Mouse (Mus musculus) intestine, embryonic 15.5 days (tissue): ENCODE data around the gene Rreb1. TPM values are rescaled to one million over a fixed set of nuclear protein-coding genes. Genes with fewer than 3 reads are reported as not detected.
A peak's percentile ranks its signal among the peaks of the same experiment; 100 is the strongest.

Experiments
- ATAC-seq: fragments of 200-750 bp; cut with Nextera tagmentation; 2 replicates; pipeline ENCODE4 v1.8.0; 2017; ENCODE audit warnings: moderate TSS enrichment, moderate library complexity
- H3K27ac ChIP-seq: fragments of 300-500 bp; sonication (generic); 2 replicates; pipeline ENCODE4 v1.5.1; 2015; ENCODE audit warnings: mild to moderate bottlenecking, inconsistent platforms
- H3K27me3 ChIP-seq: fragments of 300-500 bp; sonication (generic); replicated peaks from 2 replicates; pipeline ENCODE4 v1.6.1; 2015; ENCODE audit warnings: inconsistent platforms
- H3K36me3 ChIP-seq: fragments of 300-500 bp; sonication (generic); 2 replicates; pipeline ENCODE4 v1.6.1; 2015; ENCODE audit warnings: inconsistent platforms
- H3K4me1 ChIP-seq: fragments of 300-500 bp; sonication (generic); replicated peaks from 2 replicates; pipeline ENCODE4 v1.6.1; 2015; ENCODE audit warnings: inconsistent platforms
- H3K4me2 ChIP-seq: fragments of 300-500 bp; sonication (generic); replicated peaks from 2 replicates; pipeline ENCODE4 v1.6.1; 2015; ENCODE audit warnings: mild to moderate bottlenecking, inconsistent platforms
- H3K4me3 ChIP-seq: fragments of 300-500 bp; sonication (generic); replicated peaks from 2 replicates; pipeline ENCODE4 v1.5.1; 2015; ENCODE audit warnings: inconsistent platforms
- H3K9ac ChIP-seq: fragments of 300-500 bp; sonication (generic); 2 replicates; pipeline ENCODE4 v1.6.1; 2015; ENCODE audit warnings: inconsistent platforms
- H3K9me3 ChIP-seq: fragments of 300-500 bp; sonication (generic); 2 replicates; pipeline ENCODE4 v1.6.1; 2016; ENCODE audit warnings: inconsistent platforms
- WGBS: fragments of 180-500 bp; shearing (Covaris S2); methylation state at CpG from one replicate; pipeline ENCODE4 v1.1.7; 2015; 5-methylcytosine and 5-hydroxymethylcytosine counted together
- polyA plus RNA-seq: library from polyadenylated mRNA; unstranded; fragments of >200 nt; fragmentation: Nextera tagmentation; extraction: Ambion mirVana; gene quantifications from 2 replicates; pipeline ENCODE4 v1.2.1, GENCODE M21; 2015

Rreb1 gene
- polyA plus RNA-seq, 1 experiment from 2014 or later = 16.5 TPM

- no peaks in the 10 kb centered on the region for H3K9me3 ChIP-seq
- no peaks in the 10 kb centered on the region for H3K27me3 ChIP-seq
- no peak overlapping the region for H3K4me2 ChIP-seq
- 57% methylated on average over 8 of the region's 8 CpGs for WGBS
- H3K9ac ChIP-seq = no peak overlapping the region
- 0 out of 2 replicates have a peak, but pooled peaks cover 3% of the 10 kb centered on the region for H3K36me3 ChIP-seq
- no peak overlapping the region for H3K4me3 ChIP-seq
- no peak for ATAC-seq
- no peak overlapping the region for H3K27ac ChIP-seq
- peaks cover 54% of the 10 kb centered on the region for H3K4me1 ChIP-seq
Observed at GRCm38 (mm10) chr13:37859782-37860181, 81.6 kb downstream of the Rreb1 start.

GRCm38 (mm10) chr13:37860204-37860603, 82.0 kb downstream of the Rreb1 start:
- peaks cover 52% of the 10 kb centered on the region for H3K4me1 ChIP-seq
- H3K4me3 ChIP-seq = no peak overlapping the region
- no peak overlapping the region for H3K9ac ChIP-seq
- 83% methylated on average over 3 of the region's 3 CpGs for WGBS
- H3K9me3 ChIP-seq = no peaks in the 10 kb centered on the region
- H3K27me3 ChIP-seq = no peaks in the 10 kb centered on the region
- ATAC-seq = no peak
- H3K4me2 ChIP-seq = no peak overlapping the region
- H3K36me3 ChIP-seq = 0 out of 2 replicates have a peak, but pooled peaks cover 3% of the 10 kb centered on the region
- H3K27ac ChIP-seq = no peak overlapping the region

- Histone ChIP-seq H3K27me3 (no peaks in the 10 kb centered on the region), H3K4me2 (no peak overlapping the region), H3K4me3 (no peak overlapping the region), H3K9ac (no peak overlapping the region), H3K36me3 (0 out of 2 replicates have a peak, but pooled peaks cover 3% of the 10 kb centered on the region), H3K9me3 (no peaks in the 10 kb centered on the region), H3K4me1 (peaks cover 52% of the 10 kb centered on the region), H3K27ac (0 out of 2 replicates have a peak overlapping the region, but pooled peaks have one; percentile 72)
- 58% methylated on average over 3 of the region's 3 CpGs for WGBS
- no peak for ATAC-seq
Observed at GRCm38 (mm10) chr13:37860789-37861188, 82.6 kb downstream of the Rreb1 start.

GRCm38 (mm10) chr13:37862492-37862891, 84.3 kb downstream of the Rreb1 start:
- Histone ChIP-seq H3K4me2 (0 out of 2 replicates have a peak overlapping the region, but pooled peaks have one; percentile 25), H3K36me3 (0 out of 2 replicates have a peak, but pooled peaks cover 3% of the 10 kb centered on the region), H3K4me3 (no peak overlapping the region), H3K27ac (peak overlapping the region; percentile 72), H3K9ac (no peak overlapping the region; the same call in 1 of the 2 replicates), H3K9me3 (no peaks in the 10 kb centered on the region), H3K27me3 (no peaks in the 10 kb centered on the region), H3K4me1 (peaks cover 60% of the 10 kb centered on the region)
- WGBS = 13% methylated on average over 6 of the region's 6 CpGs
- peak; percentile 39; the same call in 1 of the 2 replicates for ATAC-seq

GRCm38 (mm10) chr13:37863643-37864042, 85.4 kb downstream of the Rreb1 start:
- no peaks in the 10 kb centered on the region for H3K9me3 ChIP-seq
- WGBS = 52% methylated on average over 5 of the region's 5 CpGs
- H3K4me1 ChIP-seq = peaks cover 51% of the 10 kb centered on the region
- H3K27me3 ChIP-seq = no peaks in the 10 kb centered on the region
- H3K27ac ChIP-seq = peak overlapping the region; percentile 72
- no peak overlapping the region for H3K4me2 ChIP-seq
- H3K4me3 ChIP-seq = no peak overlapping the region
- no peak overlapping the region for H3K9ac ChIP-seq
- no peak for ATAC-seq
- 0 out of 2 replicates have a peak, but pooled peaks cover 3% of the 10 kb centered on the region for H3K36me3 ChIP-seq

- Histone ChIP-seq H3K9ac (no peak overlapping the region), H3K9me3 (no peaks in the 10 kb centered on the region), H3K4me2 (no peak overlapping the region), H3K4me1 (peaks cover 47% of the 10 kb centered on the region), H3K27me3 (no peaks in the 10 kb centered on the region), H3K27ac (no peak overlapping the region), H3K36me3 (0 out of 2 replicates have a peak, but pooled peaks cover 3% of the 10 kb centered on the region), H3K4me3 (no peak overlapping the region)
- ATAC-seq = no peak
- 79% methylated on average over 1 of the region's 1 CpGs for WGBS
Observed at GRCm38 (mm10) chr13:37864697-37865096, 86.5 kb downstream of the Rreb1 start.

- Histone ChIP-seq H3K4me1 (peaks cover 39% of the 10 kb centered on the region), H3K9me3 (no peaks in the 10 kb centered on the region), H3K9ac (no peak overlapping the region), H3K4me2 (peak overlapping the region; percentile 19; the same call in 1 of the 2 replicates), H3K27ac (0 out of 2 replicates have a peak overlapping the region, but pooled peaks have one; percentile 56), H3K27me3 (no peaks in the 10 kb centered on the region), H3K36me3 (0 out of 2 replicates have a peak, but pooled peaks cover 3% of the 10 kb centered on the region), H3K4me3 (no peak overlapping the region)
- 0 out of 2 replicates have a peak, but pooled peaks have one; percentile 5 for ATAC-seq
- WGBS = 44% methylated on average over 5 of the region's 5 CpGs
Observed at GRCm38 (mm10) chr13:37866296-37866695, 88.1 kb downstream of the Rreb1 start.

GRCm38 (mm10) chr13:37866846-37867245, 88.6 kb downstream of the Rreb1 start:
- 39% methylated on average over 3 of the region's 3 CpGs for WGBS
- no peaks in the 10 kb centered on the region for H3K27me3 ChIP-seq
- no peak overlapping the region for H3K4me3 ChIP-seq
- H3K9ac ChIP-seq = no peak overlapping the region
- peak overlapping the region; percentile 56; the same call in 1 of the 2 replicates for H3K27ac ChIP-seq
- ATAC-seq = peak; percentile 57; the same call in 1 of the 2 replicates
- no peak overlapping the region for H3K4me2 ChIP-seq
- H3K36me3 ChIP-seq = 0 out of 2 replicates have a peak, but pooled peaks cover 3% of the 10 kb centered on the region
- H3K4me1 ChIP-seq = peaks cover 35% of the 10 kb centered on the region
- H3K9me3 ChIP-seq = no peaks in the 10 kb centered on the region

- peaks cover 17% of the 10 kb centered on the region for H3K4me1 ChIP-seq
- no peak for ATAC-seq
Observed at GRCm38 (mm10) chr13:37870118-37870908, 92.1 kb downstream of the Rreb1 start.

GRCm38 (mm10) chr13:37872142-37872835, 94.1 kb downstream of the Rreb1 start:
- Histone ChIP-seq H3K4me3 (no peak overlapping the region), H3K36me3 (no peaks in the 10 kb centered on the region), H3K4me2 (no peak overlapping the region), H3K9ac (no peak overlapping the region), H3K27me3 (no peaks in the 10 kb centered on the region), H3K9me3 (no peaks in the 10 kb centered on the region), H3K4me1 (peaks cover 2% of the 10 kb centered on the region), H3K27ac (0 out of 2 replicates have a peak overlapping the region, but pooled peaks have one; percentile 41)
- 86% methylated on average over 2 of the region's 2 CpGs for WGBS
- ATAC-seq = no peak

More at GRCm38 (mm10) chr13:37870118-37870908, 92.1 kb downstream of the Rreb1 start:
- Histone ChIP-seq H3K4me3 (no peak overlapping the region), H3K36me3 (no peaks in the 10 kb centered on the region), H3K9me3 (no peaks in the 10 kb centered on the region), H3K27ac (no peak overlapping the region), H3K27me3 (no peaks in the 10 kb centered on the region), H3K4me2 (no peak overlapping the region), H3K9ac (no peak overlapping the region)
- 68% methylated on average over 12 of the region's 12 CpGs for WGBS

GRCm38 (mm10) chr13:37873125-37873891, 95.1 kb downstream of the Rreb1 start:
- Histone ChIP-seq H3K4me2 (no peak overlapping the region), H3K27me3 (no peaks in the 10 kb centered on the region), H3K4me1 (no peaks in the 10 kb centered on the region; the same call in none of the 2 replicates), H3K9ac (no peak overlapping the region), H3K27ac (peak overlapping the region; percentile 30; the same call in 1 of the 2 replicates), H3K4me3 (no peak overlapping the region), H3K36me3 (no peaks in the 10 kb centered on the region), H3K9me3 (no peaks in the 10 kb centered on the region)
- 62% methylated on average over 7 of the region's 7 CpGs for WGBS
- peak; percentile 21; the same call in 1 of the 2 replicates for ATAC-seq
